Mouse (Mus musculus): Measurements from ENCODE around the gene Zp3.

Gene Zp3

DNA sequence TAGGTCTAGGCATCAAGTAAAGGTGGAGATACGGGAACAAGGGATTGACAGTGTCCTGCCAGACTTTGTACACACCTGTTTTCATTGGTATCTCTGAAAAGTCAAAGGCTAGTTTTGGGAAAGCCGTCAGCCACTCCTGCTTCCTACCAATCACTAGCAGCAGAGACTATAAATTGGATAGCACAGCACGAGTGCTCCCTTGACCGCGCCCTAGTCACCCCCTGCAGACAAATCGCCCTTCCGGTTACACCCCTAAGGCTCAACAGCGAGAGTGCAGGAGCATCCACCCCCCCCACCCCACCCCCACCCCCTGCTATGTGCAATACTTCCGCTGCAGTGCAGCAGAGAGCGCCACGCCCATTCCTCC, 17.8 kb upstream of the Zp3 start:
- in situ Hi-C loops (cut with MboI): no loop called here

- in situ Hi-C loops (cut with MboI): no loop called here
These were observed 17.2 kb upstream of the Zp3 start for GRCm38 (mm10) chr5:135962492-135963279.

DNA sequence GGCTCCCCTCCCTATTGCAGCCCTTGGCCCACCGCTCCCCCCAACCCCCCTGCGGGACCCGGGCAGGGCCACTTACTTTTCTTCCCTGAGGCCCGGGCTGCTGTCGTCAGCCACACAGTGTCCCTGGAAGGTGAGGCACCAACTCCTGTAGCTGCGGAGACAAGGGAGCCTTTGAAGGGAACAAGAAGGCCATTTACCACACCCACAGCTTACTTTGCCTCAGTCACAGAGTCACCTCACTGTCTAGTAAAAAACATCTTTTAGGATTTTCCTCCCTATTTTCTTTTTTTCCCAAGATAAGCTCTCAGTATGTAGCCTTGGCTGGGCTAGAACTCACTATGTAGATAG, 16.6 kb upstream of the Zp3 start:
- in situ Hi-C loops (cut with MboI): no loop called here

DNA sequence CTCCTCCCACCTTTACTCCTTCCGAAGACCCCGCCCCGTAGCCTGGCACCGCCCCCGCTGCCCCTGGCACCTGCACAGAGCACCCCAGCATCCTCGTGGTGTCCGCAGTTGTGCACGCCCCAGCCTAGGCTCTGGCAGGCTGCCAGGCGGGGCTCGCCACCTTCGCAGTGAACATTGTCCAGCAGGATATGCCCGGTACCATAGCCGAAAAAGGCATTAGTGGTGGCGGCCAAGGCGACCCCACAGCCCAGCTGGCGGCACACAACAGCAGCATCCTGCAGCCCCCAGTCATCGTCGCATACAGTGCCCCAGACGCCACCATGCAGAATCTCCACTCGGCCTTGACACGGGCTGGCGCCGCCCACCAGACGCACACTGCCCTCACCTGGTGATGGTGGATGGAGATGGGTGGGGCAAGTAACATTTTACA, 14.4 kb upstream of the Zp3 start:
- in situ Hi-C loops (cut with MboI): no loop called here

DNA sequence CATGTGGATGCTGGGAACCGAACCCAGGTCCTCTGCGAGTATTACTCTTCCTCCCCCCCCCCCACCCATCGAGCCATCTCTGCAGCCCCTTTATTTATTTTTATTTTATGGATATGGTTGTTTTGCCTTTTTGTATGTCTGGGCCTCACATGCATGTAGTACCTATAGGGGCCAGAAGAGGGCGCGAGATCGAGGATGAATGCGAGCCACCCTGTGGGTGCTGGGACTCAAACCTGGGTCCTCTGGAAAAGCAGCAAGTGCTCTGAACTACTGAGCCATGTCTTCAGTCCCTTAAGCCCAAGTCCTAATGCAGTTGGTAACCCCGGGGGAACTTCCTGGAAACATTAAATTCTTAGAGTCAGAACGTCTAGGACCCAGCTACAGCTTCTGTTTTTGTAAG, 13.0 kb upstream of the Zp3 start:
- in situ Hi-C loops (cut with MboI): no loop called here

- in situ Hi-C loops (cut with MboI): no loop called here
These were observed 11.1 kb upstream of the Zp3 start for GRCm38 (mm10) chr5:135968781-135969180.

DNA sequence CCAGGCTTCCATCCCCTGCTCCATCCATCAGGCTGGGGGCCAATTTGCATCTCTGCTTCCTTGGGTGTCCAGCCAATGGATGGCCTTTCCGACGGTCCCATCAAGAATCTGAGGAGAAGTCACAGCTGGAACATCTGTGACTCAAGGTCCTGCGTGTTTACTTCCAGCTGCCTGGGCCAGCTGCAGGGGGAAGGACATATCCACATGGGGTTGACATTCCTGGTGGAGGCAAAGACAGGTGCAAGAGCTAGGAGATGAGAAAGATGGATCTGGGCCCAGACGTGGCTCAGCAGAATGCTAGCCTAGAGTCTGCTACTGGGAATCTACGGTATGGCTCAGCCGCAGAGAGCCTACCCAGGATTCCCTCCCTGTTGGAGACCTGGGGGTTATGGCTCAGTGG, 9.7 kb upstream of the Zp3 start:
- in situ Hi-C loops (cut with MboI): no loop called here

DNA sequence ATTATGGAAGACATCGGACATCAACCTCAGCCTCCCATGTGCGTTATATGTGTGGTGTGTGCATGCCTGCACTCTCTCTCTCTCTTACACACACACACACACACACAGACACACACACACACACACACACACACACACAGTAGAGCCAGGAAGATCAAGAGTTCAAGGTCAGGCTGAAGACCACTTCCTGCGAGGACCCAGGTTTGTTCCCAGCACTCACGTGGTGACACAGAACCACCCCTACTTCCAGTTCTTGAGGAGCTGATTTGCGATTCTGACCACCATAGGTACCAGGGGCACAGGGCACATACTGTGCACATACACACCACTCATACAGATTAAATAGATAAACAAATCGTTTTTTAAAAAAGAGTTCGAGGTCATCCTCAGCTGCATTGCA, 8.0 kb upstream of the Zp3 start:
- in situ Hi-C loops (cut with MboI): no loop called here

DNA sequence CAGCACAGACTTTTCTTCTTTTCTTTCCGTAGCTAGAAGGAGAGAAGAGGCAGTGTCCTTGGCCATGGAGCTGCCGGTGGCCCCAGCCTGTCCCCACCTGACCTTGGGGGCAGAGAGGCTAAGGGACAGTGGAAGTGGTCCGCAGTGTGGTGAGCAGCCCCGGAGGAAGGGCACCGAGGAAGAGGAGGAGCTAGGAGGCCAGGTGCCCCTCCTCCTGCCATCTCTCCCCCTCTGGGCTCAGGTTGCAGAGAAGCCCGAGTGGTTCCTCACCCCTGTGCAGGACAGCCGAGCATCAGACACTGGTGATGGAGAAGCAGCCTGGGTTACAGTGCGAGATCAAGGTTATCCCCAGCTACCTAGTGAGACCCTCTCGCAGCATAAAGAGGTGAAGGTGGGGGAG, 5.5 kb upstream of the Zp3 start, which contains the start of gene Ssc4d:
Ssc4d (minus strand) TSS at position 167 of the 400 bp plus-strand sequence.
- in situ Hi-C loops (cut with MboI): no loop called here

- in situ Hi-C loops (cut with MboI): no loop called here
These were observed 3.8 kb upstream of the Zp3 start for GRCm38 (mm10) chr5:135975893-135976668.

DNA sequence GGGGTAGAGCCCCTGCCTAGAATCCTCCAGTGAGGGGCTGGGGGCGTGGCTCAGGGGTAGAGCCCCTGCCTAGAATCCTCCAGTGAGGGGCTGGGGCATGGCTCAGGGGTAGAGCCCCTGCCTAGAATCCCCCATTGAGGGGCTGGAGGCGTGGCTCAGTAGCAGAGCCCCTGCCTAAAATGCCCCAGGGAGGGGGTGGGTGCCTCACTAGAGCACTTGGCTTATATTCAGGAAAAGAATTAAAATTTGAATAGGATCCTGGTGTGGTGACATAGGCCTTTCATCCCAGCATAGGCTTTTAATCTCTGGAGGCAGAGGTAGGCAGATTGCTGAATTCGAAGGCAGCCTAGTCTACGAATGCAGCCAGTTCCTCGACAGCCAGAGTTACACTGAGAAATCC, 518 bp upstream of the Zp3 start:
- in situ Hi-C loops (cut with MboI): no loop called here

GRCm38 (mm10) chr5:135982398-135982797, 2.5 kb downstream of the Zp3 start:
- in situ Hi-C loops (cut with MboI): loop anchor here (5.0 kb wide), 1 partner anchor 75 kb away; no protein-coding TSS in a partner anchor

GRCm38 (mm10) chr5:135984546-135985044, 4.7 kb downstream of the Zp3 start:
- in situ Hi-C loops (cut with MboI): loop anchor here (5.0 kb wide), 1 partner anchor 73 kb away; no protein-coding TSS in a partner anchor

GRCm38 (mm10) chr5:135987248-135987647, 7.3 kb downstream of the Zp3 start:
- in situ Hi-C loops (cut with MboI): no loop called here

DNA sequence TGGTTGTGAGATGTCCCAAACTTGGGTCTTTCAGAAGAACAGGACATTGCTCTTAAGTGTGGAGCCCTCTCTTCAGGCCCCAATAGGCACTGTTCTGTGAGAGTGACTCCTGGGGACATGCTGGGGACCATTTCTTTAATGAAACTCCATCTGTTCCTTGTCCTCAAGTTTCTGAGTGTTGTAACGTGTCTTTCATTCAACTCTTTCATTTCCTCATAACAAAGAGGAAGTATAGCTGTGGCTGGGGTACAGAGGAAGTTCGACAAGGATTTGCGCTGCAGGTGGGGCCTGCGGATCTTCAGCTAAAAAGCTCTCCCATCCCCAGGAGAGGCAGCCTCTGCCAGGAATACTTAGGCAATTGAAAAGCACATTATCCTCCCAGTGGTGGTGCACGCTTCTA, 10.7 kb downstream of the Zp3 start:
- in situ Hi-C loops (cut with MboI): no loop called here

- in situ Hi-C loops (cut with MboI): no loop called here
These were observed 13.6 kb downstream of the Zp3 start for GRCm38 (mm10) chr5:135993381-135993965.

GRCm38 (mm10) chr5:135994335-135994724, 14.4 kb downstream of the Zp3 start:
- in situ Hi-C loops (cut with MboI): no loop called here

- in situ Hi-C loops (cut with MboI): no loop called here
These were observed 15.1 kb downstream of the Zp3 start, which contains the start of gene Dtx2 for GRCm38 (mm10) chr5:135994725-135995687. Gene Dtx2 (plus strand): TSS chr5:135994800.

- in situ Hi-C loops (cut with MboI): no loop called here
These were observed 16.3 kb downstream of the Zp3 start for GRCm38 (mm10) chr5:135996162-135996561.

- in situ Hi-C loops (cut with MboI): no loop called here
These were observed 21.3 kb downstream of the Zp3 start for GRCm38 (mm10) chr5:136001222-136001621.

DNA sequence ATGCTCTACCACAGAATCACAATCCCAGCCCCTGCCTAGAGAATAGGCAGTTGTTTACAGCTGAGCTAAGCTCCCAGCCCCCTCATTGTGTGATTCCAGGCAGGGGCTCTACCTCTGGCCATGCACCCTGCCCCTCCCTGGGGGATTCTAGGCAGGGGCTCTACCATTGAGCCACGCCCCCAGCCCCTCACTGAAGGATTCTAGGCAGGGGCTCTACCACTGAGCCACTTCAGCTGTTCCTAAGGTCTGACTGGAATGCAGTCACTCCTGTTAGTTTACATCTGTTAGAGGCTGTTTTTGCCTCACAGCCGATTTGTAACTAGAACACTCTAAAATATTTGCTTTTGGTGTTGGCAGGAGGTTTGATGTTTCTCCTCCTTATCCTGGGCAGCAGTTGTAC, 22.4 kb downstream of the Zp3 start:
- in situ Hi-C loops (cut with MboI): no loop called here
